Mouse (Mus musculus) heart, embryonic 11.5 days (tissue): Measurements from ENCODE around the gene Plet1. TPM values are rescaled to one million over a fixed set of nuclear protein-coding genes. Genes with fewer than 3 reads are reported as not detected.

ENCODE experiments used
- ATAC-seq: fragments of 200-750 bp; cut with Nextera tagmentation; replicated peaks from 2 replicates; pipeline ENCODE4 v1.8.0; 2017; ENCODE audit warnings: moderate library complexity; ENCODE audit not compliant: insufficient number of reproducible peaks, low FRiP score, low TSS enrichment
- H3K27ac ChIP-seq: fragments of 300-500 bp; sonication (generic); 2 replicates; pipeline ENCODE4 v1.5.1; 2014; ENCODE audit warnings: mild to moderate bottlenecking, low read depth, low read length
- H3K27me3 ChIP-seq: fragments of 300-500 bp; sonication (generic); 2 replicates; pipeline ENCODE4 v1.6.1; 2014; ENCODE audit warnings: mild to moderate bottlenecking, low read length, mixed read lengths; ENCODE audit not compliant: control insufficient read depth, insufficient read depth
- H3K36me3 ChIP-seq: fragments of 300-500 bp; sonication (generic); 2 replicates; pipeline ENCODE4 v1.6.1; 2014; ENCODE audit warnings: mild to moderate bottlenecking, low read length, moderate library complexity, mixed read lengths; ENCODE audit not compliant: control insufficient read depth, insufficient read depth
- H3K4me1 ChIP-seq: fragments of 300-500 bp; sonication (generic); 2 replicates; pipeline ENCODE4 v1.6.1; 2014; ENCODE audit warnings: low read length; ENCODE audit not compliant: control insufficient read depth, insufficient read depth
- H3K4me2 ChIP-seq: fragments of 300-500 bp; sonication (generic); 2 replicates; pipeline ENCODE4 v1.6.1; 2014; ENCODE audit warnings: mild to moderate bottlenecking, moderate library complexity
- H3K4me3 ChIP-seq: fragments of 300-500 bp; sonication (generic); 2 replicates; pipeline ENCODE4 v1.5.1; 2014; ENCODE audit warnings: low read depth, low read length
- H3K9ac ChIP-seq: fragments of 300-500 bp; sonication (generic); 2 replicates; pipeline ENCODE4 v1.6.1; 2014; ENCODE audit warnings: mild to moderate bottlenecking, low read depth, low read length, moderate library complexity
- H3K9me3 ChIP-seq: fragments of 300-500 bp; sonication (generic); replicated peaks from 2 replicates; pipeline ENCODE4 v1.6.1; 2016; ENCODE audit warnings: low read length; ENCODE audit not compliant: control insufficient read depth
- WGBS: fragments of 180-500 bp; shearing (Covaris S2); extraction: QIAGEN DNeasy Blood & Tissue Kit; methylation state at CpG from one replicate; pipeline ENCODE4 v1.1.7; 2014; ENCODE audit not compliant: insufficient replicate concordance; 5-methylcytosine and 5-hydroxymethylcytosine counted together
- polyA plus RNA-seq: library from polyadenylated mRNA; unstranded; fragments of >200 nt; fragmentation: Nextera tagmentation; extraction: Ambion mirVana; gene quantifications from 2 replicates; pipeline ENCODE4 v1.2.1, GENCODE M21; 2014

Gene Plet1
- 0.23 and 1.0 TPM in 2 replicates for polyA plus RNA-seq

DNA sequence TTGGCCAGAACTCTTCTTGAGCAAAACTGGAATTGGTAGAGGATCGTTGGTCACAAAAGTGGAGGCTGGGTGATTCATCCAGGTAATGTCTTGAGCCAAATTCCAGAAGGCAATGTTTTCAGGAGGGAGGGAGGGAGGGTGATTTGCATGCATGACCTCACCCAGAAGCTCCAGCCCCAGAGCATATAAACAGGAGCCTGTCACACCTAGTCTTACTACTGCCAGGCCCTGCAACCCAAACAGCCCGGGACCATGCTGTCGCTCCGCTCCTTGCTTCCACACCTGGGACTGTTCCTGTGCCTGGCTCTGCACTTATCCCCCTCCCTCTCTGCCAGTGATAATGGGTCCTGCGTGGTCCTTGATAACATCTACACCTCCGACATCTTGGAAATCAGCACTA is at the start of gene Plet1:
Gene Plet1, plus strand, starts transcription at position 215 of the 400 bp plus-strand sequence.
- Histone ChIP-seq H3K27ac (no peak within 1 kb of the TSS), H3K27me3 (no peaks in the 10 kb centered on the region), H3K4me1 (peaks cover 12% of the 10 kb centered on the region), H3K4me2 (no peak within 1 kb of the TSS), H3K9me3 (no peaks in the 10 kb centered on the region), H3K36me3 (no peaks in the 10 kb centered on the region), H3K9ac (no peak within 1 kb of the TSS), H3K4me3 (no peak within 1 kb of the TSS)
- 63% methylated on average over 6 of the region's 6 CpGs for WGBS
- no peak; the same call in 1 of the 2 replicates for ATAC-seq

DNA sequence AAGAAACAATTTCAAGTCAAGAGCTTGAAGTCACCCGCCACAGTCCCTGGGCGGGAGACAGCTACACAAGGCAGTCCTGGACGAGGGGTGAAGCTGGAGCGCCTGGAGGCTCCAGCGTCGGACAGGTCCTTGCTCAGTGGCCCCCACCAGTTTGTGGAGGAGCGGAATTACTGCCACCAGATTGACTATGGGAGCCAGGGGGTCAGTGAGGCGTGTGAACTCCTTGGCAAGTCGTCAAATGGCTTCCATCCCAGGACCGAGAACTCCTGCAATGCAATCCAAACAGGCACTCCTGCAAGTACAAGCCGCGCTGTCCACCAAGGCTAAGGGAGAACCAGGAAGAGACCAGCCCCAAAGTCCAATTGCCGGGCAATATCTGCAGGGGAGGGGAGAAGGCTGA is 45.3 kb upstream of the Plet1 start:
- ATAC-seq = no peak
- Histone ChIP-seq H3K27me3 (no peaks in the 10 kb centered on the region), H3K9me3 (0 out of 2 replicates have a peak, but pooled peaks cover 3% of the 10 kb centered on the region), H3K36me3 (no peaks in the 10 kb centered on the region), H3K4me3 (no peak overlapping the region), H3K27ac (no peak overlapping the region), H3K4me2 (no peak overlapping the region), H3K9ac (no peak overlapping the region), H3K4me1 (no peaks in the 10 kb centered on the region)
- WGBS = 54% methylated on average over 13 of the region's 13 CpGs

DNA sequence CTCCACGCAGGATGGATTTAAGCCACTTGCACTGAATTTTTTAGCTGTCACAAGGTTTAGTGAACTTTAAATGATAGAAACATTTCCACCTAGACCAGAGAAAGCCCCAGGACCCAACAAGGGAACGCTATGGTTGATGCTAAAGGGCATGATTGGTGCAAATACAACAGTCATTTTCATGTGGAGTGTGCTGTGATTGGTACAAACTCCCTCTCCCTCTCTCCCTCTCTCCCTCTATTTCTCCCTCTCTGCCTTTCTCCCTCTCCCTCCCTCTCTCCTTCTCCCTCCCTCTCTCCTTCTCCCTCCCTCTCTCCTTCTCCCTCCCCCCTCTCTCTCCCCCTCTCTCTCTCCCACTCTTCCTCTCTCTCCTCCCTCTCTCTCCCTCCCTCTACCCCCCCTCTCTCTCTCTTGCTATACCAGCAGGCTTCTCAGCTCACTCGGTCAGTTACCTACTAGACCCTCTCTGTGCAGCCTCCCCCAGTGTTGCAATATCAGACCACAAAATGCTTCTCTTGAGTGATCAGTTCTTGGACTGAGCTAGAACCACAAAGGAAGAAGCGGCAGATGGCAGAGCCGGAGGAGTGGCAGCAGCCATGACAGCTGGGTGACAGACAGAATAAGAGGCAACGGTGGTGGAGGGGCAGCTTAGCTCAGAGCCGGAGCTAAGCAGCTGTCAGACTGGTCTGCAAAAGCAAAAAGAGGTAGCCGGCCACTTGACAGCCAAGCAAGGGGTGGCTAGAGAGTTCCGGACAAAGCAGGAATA is 42.7 kb upstream of the Plet1 start:
- WGBS = 53% methylated on average over 9 of the region's 9 CpGs
- H3K9ac ChIP-seq = no peak overlapping the region
- H3K27ac ChIP-seq = no peak overlapping the region
- no peaks in the 10 kb centered on the region for H3K9me3 ChIP-seq
- peak overlapping the region; percentile 57 for H3K4me2 ChIP-seq
- no peak overlapping the region for H3K4me3 ChIP-seq
- ATAC-seq = no peak
- H3K36me3 ChIP-seq = no peaks in the 10 kb centered on the region
- H3K27me3 ChIP-seq = no peaks in the 10 kb centered on the region
- H3K4me1 ChIP-seq = no peaks in the 10 kb centered on the region

DNA sequence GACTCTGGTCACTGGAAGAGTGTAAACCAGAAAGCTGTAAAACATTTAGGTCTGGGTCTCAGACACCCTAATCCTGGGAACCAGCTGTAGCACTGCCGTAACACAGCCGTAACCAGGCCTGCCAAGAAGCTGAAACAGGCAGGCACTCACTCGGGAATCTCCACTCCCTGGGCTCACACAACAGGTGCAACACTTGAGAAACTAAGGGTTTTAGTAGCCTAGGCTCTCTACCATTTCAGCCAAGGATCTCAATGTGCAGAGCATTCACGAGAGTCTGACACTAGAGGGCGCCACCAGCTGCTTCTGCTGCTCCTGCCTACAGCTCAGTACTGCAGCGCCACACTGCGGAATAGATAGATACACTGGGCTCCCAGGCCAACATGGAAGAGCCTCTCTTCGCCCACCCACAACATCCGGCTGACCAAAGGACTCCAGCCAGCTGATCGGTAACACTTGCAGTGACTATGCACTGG is 42.0 kb upstream of the Plet1 start:
- peak overlapping the region; percentile 57 for H3K4me2 ChIP-seq
- H3K9ac ChIP-seq = no peak overlapping the region
- no peak overlapping the region for H3K27ac ChIP-seq
- H3K9me3 ChIP-seq = no peaks in the 10 kb centered on the region
- H3K27me3 ChIP-seq = no peaks in the 10 kb centered on the region
- 0 out of 2 replicates have a peak overlapping the region, but pooled peaks have one; percentile 8 for H3K4me3 ChIP-seq
- peak; percentile 39 for ATAC-seq
- H3K36me3 ChIP-seq = no peaks in the 10 kb centered on the region
- H3K4me1 ChIP-seq = no peaks in the 10 kb centered on the region
- WGBS = 16% methylated on average over 10 of the region's 10 CpGs

DNA sequence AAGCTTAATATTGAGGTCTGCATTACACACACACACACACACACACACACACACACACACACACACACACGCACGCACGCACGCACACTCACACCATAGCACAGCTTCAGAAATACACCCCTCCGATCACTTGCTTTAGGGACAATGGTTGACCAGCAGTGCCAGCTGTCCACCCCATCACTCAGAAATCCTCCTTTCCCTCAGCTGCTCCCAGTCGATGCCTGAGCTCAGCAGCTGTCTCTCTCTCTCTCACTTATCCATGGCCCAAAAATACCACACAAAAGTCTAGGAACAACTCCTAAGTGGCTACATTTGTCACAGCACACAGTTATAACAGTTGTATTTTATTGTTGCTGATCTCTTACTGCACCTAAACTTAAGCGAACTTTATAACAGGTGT is 36.7 kb upstream of the Plet1 start:
- no peak for ATAC-seq
- no peaks in the 10 kb centered on the region for H3K4me1 ChIP-seq
- no peaks in the 10 kb centered on the region for H3K36me3 ChIP-seq
- H3K4me2 ChIP-seq = no peak overlapping the region
- no peaks in the 10 kb centered on the region for H3K9me3 ChIP-seq
- WGBS = 90% methylated on average over 7 of the region's 7 CpGs
- no peaks in the 10 kb centered on the region for H3K27me3 ChIP-seq
- H3K4me3 ChIP-seq = no peak overlapping the region
- H3K27ac ChIP-seq = no peak overlapping the region
- no peak overlapping the region for H3K9ac ChIP-seq

DNA sequence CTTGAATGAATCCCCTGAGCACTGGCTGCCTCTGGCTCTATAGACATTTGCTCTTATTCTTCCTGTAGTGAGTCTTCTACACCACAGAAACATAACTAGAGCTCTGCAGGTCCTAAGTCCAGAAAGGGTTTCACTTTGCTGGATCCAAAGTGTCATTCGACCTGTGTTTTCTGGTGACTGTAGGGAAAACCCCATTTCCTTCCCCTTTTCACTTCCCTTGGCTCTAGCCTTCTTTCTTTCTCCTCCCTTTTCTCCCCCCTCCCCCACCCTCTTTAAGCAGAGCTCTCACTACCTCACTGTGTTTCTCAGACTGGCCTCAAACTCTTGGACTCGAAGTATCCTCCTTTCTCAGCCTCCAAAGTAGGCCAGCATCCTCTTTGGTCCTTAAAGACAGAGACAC is 34.8 kb upstream of the Plet1 start:
- ATAC-seq = no peak
- Histone ChIP-seq H3K9ac (no peak overlapping the region), H3K36me3 (no peaks in the 10 kb centered on the region), H3K27ac (no peak overlapping the region), H3K4me2 (no peak overlapping the region), H3K4me3 (no peak overlapping the region), H3K27me3 (no peaks in the 10 kb centered on the region), H3K4me1 (no peaks in the 10 kb centered on the region), H3K9me3 (no peaks in the 10 kb centered on the region)
- WGBS = 45% methylated on average over 2 of the region's 2 CpGs

DNA sequence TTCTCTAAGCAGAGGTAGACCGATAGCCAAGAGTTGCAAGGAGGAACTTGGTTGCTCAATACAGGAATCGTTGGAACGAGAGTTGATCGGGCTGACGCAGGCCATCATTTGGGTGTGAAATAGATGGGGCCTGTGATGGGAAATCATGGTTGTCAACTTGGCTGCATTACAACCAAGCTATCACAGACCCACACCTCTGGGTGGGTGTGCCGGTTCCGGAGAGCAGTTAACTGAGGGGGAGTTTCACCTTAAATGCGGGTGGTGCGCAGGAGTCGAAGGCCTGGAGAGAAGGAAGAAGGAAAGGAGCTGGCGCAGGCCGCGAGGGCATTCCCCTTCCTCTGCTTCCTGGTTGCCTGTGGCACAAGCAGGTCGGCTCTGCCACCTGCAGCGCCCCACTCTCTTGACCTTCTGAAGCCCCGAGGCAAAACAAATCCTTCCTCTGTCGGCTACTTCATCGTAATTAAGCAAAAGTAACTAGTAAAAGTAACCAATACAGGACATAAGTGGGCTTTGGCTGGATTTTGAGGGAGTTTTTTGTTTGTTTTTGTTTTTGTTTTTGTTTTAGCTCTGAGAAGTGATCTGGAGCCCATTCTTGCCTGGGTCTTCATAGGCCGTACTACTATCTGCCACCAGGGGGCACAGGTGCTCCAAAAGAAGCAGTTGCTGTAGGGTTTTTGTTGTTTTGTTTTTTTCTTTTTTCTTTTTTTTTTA is 31.7 kb upstream of the Plet1 start:
- peak overlapping the region; percentile 50 for H3K4me2 ChIP-seq
- no peak for ATAC-seq
- H3K27ac ChIP-seq = no peak overlapping the region

DNA sequence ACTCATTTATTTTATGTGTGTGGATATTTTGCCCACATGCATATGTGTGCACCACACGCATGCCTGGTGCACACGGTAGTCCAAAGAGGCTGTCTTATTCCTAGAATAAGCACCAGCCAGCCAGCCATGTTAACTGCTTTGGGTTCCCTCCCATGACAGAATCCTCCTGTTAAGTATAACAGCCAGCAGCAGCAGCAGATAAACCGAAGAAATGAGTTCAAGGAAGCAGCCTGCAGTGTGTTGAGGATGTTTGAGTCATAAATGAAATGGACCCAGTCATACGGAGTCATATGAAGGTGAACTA is 31.2 kb upstream of the Plet1 start:
- WGBS = 32% methylated on average over 4 of the region's 4 CpGs
- Histone ChIP-seq H3K27ac (no peak overlapping the region), H3K4me1 (no peaks in the 10 kb centered on the region), H3K9me3 (no peaks in the 10 kb centered on the region), H3K4me3 (no peak overlapping the region), H3K4me2 (peak overlapping the region; percentile 50; the same call in 1 of the 2 replicates), H3K36me3 (no peaks in the 10 kb centered on the region), H3K27me3 (no peaks in the 10 kb centered on the region), H3K9ac (no peak overlapping the region)
- no peak for ATAC-seq

More for the DNA sequence above, 31.7 kb upstream of the Plet1 start:
- H3K36me3 ChIP-seq = no peaks in the 10 kb centered on the region
- no peaks in the 10 kb centered on the region for H3K4me1 ChIP-seq
- H3K4me3 ChIP-seq = peak overlapping the region; percentile 6; the same call in 1 of the 2 replicates
- WGBS = 44% methylated on average over 19 of the region's 19 CpGs
- peak overlapping the region; percentile 50; the same call in 1 of the 2 replicates for H3K9ac ChIP-seq
- H3K9me3 ChIP-seq = no peaks in the 10 kb centered on the region
- no peaks in the 10 kb centered on the region for H3K27me3 ChIP-seq
